Mouse (Mus musculus) cerebellum, adult (tissue): ENCODE data around the gene Ms4a4c.
"Not testable (repeated sequence)": the region's sequence is repeated elsewhere in the genome, so short reads cannot be mapped to it uniquely, and the experiment has no call there.

Experiments
- ATAC-seq: cut with Nextera tagmentation; 2 replicates; pipeline ENCODE4 v1.9.2; 2017; ENCODE audit warnings: mild to moderate bottlenecking, moderate library complexity, mixed read lengths; ENCODE audit not compliant: insufficient number of reproducible peaks, low FRiP score, low TSS enrichment

Ms4a4c gene

DNA sequence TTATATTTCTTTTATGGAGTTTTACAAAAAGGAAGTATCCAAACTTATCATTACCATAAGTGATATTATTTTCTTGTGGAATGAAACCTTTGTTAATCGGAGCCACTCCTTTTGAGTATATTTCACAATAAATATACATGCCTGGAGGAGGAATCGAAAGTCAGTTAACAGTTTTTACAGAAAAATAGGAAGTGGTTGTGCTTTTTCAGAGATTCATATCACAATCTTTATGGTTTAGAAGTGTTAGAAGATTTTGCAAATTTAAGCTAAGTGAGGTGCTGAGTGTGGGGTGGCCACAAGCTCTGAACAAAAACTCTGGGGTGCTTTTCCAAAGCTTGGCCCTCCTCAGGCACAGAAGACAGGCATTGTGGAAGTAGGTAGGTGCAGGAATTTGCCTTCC is 42.7 kb downstream of the Ms4a4c start:
- no peak for ATAC-seq

DNA sequence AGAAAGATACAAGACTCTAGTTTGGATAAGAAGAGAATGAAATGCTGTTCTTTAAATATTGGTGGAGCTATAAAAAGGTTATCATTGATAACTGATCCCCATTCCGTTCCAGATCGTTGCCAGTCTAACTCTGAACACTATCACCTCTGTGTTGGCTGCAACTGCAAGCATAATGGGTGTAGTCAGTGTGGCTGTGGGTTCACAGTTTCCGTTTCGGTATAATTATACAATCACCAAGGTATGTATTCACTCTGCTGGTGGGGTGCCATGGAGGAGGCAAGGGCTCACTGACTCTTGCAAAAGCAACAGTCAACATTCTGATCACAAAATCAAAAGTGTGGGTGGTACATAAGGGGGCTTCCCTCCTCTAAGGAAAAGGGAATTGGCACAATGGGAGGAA is 54.5 kb downstream of the Ms4a4c start:
- ATAC-seq: not testable (repeated sequence)

DNA sequence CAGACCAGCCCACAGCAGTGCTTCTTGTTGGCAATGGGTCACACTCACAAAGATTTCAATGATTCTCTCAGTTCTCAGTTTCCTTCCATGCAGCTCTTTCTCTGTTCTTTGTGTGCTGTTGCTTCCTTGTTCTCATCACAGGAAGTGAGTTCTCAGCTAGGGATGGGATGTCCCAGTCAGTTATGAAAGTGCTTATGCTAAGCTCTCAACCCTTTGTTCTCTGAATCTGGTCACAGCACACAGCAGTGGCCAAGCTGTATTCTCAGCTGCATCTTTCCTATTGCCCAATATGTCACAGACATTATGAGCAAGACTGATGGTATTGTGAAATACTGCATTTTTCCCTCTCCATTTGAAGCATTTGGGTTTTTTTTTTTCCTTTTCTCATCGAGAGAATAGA is 60.2 kb downstream of the Ms4a4c start:
- not testable (repeated sequence) for ATAC-seq

DNA sequence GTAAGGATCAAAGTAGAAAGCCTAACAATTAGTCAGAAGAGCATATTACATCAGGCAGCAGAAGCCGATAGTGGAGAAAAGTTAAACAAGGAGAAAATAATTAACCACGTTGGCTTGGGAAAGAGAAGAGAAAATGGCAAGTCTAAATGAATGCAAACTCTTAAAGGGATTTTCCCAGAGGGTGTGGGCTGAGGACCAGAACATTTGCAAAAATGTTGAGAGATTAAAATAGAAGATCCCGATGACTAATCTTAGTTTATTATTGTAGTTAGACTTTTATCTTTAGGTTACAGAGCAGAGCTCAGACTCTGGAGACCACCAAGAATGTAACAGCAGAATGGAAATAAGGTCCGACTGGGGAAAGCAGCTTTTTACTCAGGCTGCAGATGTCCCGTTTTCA is 61.9 kb downstream of the Ms4a4c start:
- no peak for ATAC-seq

DNA sequence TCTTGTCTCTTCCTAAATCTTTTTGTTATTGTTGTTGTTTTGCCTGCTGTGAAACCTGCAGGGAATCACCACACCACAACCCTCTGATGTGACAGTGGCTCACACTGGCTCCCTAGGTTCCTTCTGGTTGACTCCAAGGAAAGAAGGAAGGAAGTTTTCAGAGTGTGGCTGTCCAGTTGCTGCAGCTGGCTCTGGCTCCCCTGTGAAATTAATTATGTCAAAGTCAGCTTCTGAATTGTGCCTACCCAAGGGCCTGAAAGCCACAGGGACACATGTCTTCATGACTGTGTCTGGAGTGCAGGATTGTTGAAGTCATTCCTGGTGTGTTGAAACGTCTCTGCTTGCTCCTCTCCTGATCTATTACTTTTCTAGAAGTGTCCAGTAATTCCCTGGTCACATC is 63.8 kb downstream of the Ms4a4c start:
- not testable (repeated sequence) for ATAC-seq

DNA sequence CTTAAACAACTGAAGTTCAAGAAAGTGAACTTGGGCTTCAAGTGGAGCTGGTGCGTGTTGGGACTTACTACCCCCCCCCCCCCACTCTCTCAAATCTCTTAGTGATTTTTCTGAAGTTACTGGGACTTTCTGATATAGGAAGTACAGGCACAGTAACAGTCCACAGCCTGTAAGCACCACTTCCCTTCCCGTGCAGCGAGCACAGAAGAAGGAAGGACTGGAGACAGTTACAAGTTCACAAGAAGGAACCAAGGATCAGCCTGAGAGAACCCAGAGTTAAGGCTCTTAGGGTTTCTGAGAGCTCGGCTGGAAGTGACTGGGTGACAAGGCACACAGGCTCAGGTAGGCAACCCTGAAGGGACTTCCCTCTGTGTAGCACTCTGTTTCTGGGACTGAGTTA is 64.6 kb downstream of the Ms4a4c start, which contains the start of gene Ms4a6c:
Ms4a6c (plus strand) TSS at position 152 of the 400 bp plus-strand sequence.
- ATAC-seq: not testable (repeated sequence)
